Mouse (Mus musculus) kidney, adult 2 months (tissue): Measurements from ENCODE around the gene Cecr2.

Source experiments
- CTCF ChIP-seq: fragments of 200-500 bp; conservative IDR thresholded peaks from 2 replicates; pipeline ENCODE4 v1.5.1; 2011; ENCODE audit warnings: low read depth, mild to moderate bottlenecking, control low read depth, low read length, moderate library complexity, mixed read lengths; ENCODE audit not compliant: insufficient read depth, insufficient read length
- POLR2A ChIP-seq: fragments of 200-500 bp; IDR thresholded peaks from one replicate; pipeline ENCODE4 v1.6.1; 2011; ENCODE audit warnings: low read depth, low read length, control low read depth

DNA sequence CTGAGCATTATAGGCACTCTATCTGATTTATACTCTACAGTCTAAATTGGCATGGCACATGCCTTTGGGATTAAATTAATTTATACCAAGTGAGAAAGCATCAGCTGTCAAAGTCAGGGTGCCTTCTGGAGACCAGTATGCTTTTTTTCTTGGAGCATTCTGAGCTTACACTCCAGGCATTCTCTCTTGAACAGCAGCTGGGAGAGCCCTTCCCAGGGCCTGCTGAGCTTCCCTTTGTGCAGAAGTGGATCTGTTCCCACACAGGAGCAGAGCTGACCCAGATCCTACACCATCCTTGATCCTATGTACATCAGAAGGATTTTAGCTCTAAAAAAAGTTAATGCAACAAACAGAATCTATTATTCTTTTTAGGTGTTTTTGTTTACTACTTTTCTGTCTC, 49.7 kb downstream of the Cecr2 start:
- TF ChIP-seq CTCF (no peak), POLR2A (no peak)
